Mouse (Mus musculus) stomach, postnatal 0 days (tissue): Measurements from ENCODE around the gene Col4a1.
A peak's percentile ranks its signal among the peaks of the same experiment; 100 is the strongest.

Experiments
- CTCF ChIP-seq: IDR thresholded peaks from 2 replicates; pipeline ENCODE4 v1.5.1; 2016; ENCODE audit warnings: antibody characterized with exemption, low read depth, mild to moderate bottlenecking, moderate library complexity
- EP300 ChIP-seq: optimal IDR thresholded peaks from 2 replicates; pipeline ENCODE3; 2016; ENCODE audit warnings: antibody characterized with exemption

- no peak for TF ChIP-seq CTCF
- peak; percentile 35 for TF ChIP-seq EP300
These were observed 41.8 kb downstream of the Col4a1 start for GRCm38 (mm10) chr8:11270826-11271225.
